Mouse (Mus musculus) urinary bladder, postnatal 14 days (tissue): ENCODE measurements around the gene Dhx37.
A peak's percentile ranks its signal among the peaks of the same experiment; 100 is the strongest.
"Not testable (repeated sequence)": the region's sequence is repeated elsewhere in the genome, so short reads cannot be mapped to it uniquely, and the experiment has no call there.

ENCODE experiments used
- DNase-seq: peaks from one replicate; pipeline ENCODE4 v3.0.0; 2021; ENCODE audit warnings: low spot score

Dhx37 gene

GRCm38 (mm10) chr5:125389131-125389578 lies 44.8 kb downstream of the Dhx37 start, which contains the start of gene Gm10382:
Gm10382 (plus strand) TSS chr5:125389322.
- DNase-seq, result peak; percentile 84

- no peak for DNase-seq
Measured at GRCm38 (mm10) chr5:125388358-125389092, 45.4 kb downstream of the Dhx37 start.

- not testable (repeated sequence) for DNase-seq
Measured at GRCm38 (mm10) chr5:125387295-125387694, 46.6 kb downstream of the Dhx37 start.

- DNase-seq, result no peak
Measured at GRCm38 (mm10) chr5:125385215-125385940, 48.5 kb downstream of the Dhx37 start.

- no peak for DNase-seq
Measured at GRCm38 (mm10) chr5:125384512-125385214, 49.3 kb downstream of the Dhx37 start.

- DNase-seq, result no peak
Measured at GRCm38 (mm10) chr5:125383637-125384420, 50.1 kb downstream of the Dhx37 start.

- DNase-seq, result no peak
Measured at GRCm38 (mm10) chr5:125382673-125383558, 51.0 kb downstream of the Dhx37 start.

GRCm38 (mm10) chr5:125381954-125382672 lies 51.8 kb downstream of the Dhx37 start:
- DNase-seq, result no peak

- no peak for DNase-seq
Measured at GRCm38 (mm10) chr5:125378919-125379318, 55.0 kb downstream of the Dhx37 start.

GRCm38 (mm10) chr5:125377214-125377613 lies 56.7 kb downstream of the Dhx37 start:
- DNase-seq, result no peak

- no peak for DNase-seq
Measured at GRCm38 (mm10) chr5:125375871-125376270, 58.0 kb downstream of the Dhx37 start.

GRCm38 (mm10) chr5:125372027-125372426 lies 61.9 kb downstream of the Dhx37 start:
- DNase-seq, result no peak

- no peak for DNase-seq
Measured at GRCm38 (mm10) chr5:125370950-125371693, 62.8 kb downstream of the Dhx37 start.

- peak; percentile 64 for DNase-seq
Measured at GRCm38 (mm10) chr5:125368568-125368967, 65.4 kb downstream of the Dhx37 start.

GRCm38 (mm10) chr5:125368156-125368555 lies 65.8 kb downstream of the Dhx37 start:
- DNase-seq, result no peak

- DNase-seq, result no peak
Measured at GRCm38 (mm10) chr5:125364851-125365429, 69.0 kb downstream of the Dhx37 start.

- DNase-seq, result peak; percentile 43
Measured at GRCm38 (mm10) chr5:125363894-125364293, 70.0 kb downstream of the Dhx37 start.
